Mouse (Mus musculus) left cerebral cortex, postnatal 36 days (tissue): ENCODE measurements at regions not wholly inside any gene's neighbourhood (a gene's known extent, or its start where the extent isn't known, plus 50 kb on each side); places are given as distances from the start of the nearest gene placed in this dataset.

Experiments
- DNase-seq, 2 experiments: peaks; one replicate each; pipeline ENCODE4 v3.0.0; 2021 to 2022; ENCODE audit warnings: low spot score in 2 of 2, mixed read lengths in 1 of 2
- intact Hi-C: fragments of 180-260 bp; cut with DNase I; formaldehyde crosslinking; loops from one replicate; pipeline ENCODE4 v1.15.1; 2025

- intact Hi-C loops, result no loop called here
- DNase-seq, result no peak
Measured at GRCm38 (mm10) chr2:71634471-71634870, 87.9 kb upstream of the Dlx2 start.

GRCm38 (mm10) chr2:71636134-71636533, 89.6 kb upstream of the Dlx2 start:
- DNase-seq, result no peak
- intact Hi-C loops, result no loop called here

DNA sequence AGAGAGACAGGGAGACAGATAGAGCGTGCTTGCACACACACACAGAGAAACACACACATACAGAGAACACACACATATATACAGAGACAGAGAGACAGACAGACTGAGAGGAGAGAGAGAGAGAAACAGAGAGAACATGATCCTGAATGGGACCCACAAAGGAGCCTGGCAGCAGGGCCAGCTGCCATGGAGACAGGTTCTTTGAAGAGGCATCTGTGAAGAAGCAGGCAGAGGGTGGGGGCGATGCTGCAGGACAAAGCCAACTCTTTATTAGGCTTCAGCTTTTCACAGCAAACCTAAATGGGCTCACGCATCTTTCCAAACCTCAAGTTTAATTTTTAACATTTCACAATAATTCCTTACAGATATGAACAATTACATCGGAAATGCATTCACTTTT, 90.0 kb upstream of the Dlx2 start:
- intact Hi-C loops, result no loop called here
- DNase-seq, result no peak

DNA sequence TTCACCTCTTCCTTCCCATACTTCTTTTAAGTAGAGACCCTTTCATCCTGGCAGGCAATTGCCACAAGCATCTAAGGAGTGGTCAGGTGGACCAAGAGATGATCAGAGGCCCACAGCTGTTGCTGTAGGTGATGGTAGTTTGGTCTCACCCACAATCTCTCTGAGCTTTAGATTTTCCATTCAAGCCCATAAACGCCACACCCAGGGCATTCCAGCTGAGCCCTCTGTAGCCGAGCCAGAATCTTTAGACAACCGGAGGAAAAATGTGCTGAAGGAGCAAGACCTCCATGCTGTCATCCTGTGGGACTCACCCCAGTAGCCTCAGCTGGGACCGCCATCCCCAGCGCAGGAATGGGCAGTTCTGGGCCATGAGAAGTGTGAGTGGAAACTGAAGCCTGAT, 93.7 kb upstream of the Dlx2 start:
- no peak for DNase-seq
- intact Hi-C loops, result no loop called here

DNA sequence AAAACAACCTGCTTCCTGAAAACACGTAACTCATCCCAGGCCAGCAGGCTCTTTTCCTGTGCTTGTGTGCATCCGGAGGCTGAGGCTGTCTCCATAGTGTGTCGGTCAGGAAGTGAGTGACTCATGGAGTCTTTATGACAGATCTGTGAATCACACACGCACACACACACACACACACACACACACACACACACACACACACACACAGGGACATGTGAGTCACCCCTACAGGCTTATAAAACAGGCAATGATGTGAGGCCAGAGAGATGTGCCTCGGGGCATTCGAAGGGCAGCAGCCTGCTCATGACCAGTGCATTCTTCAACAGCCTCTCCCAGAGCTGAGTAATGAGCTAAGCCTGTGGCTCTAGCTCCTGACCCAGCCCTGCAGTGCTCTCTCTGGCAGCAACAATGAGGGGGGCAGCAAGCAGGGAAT, 97.5 kb upstream of the Dlx2 start:
- intact Hi-C loops, result no loop called here
- DNase-seq, result no peak

GRCm38 (mm10) chr2:71647914-71648497, 97.4 kb upstream of the Itga6 start:
- intact Hi-C loops, result no loop called here
- DNase-seq, result no peak

GRCm38 (mm10) chr2:71651662-71652061, 93.8 kb upstream of the Itga6 start:
- intact Hi-C loops, result loop anchor here (2.0 kb wide), 1 partner anchor 161 kb away; no protein-coding TSS in a partner anchor
- no peak for DNase-seq

GRCm38 (mm10) chr2:71652261-71652801, 93.1 kb upstream of the Itga6 start:
- intact Hi-C loops, result loop anchor here (2.0 kb wide), 1 partner anchor 160 kb away; no protein-coding TSS in a partner anchor
- DNase-seq, result peak; percentile 57 to 73

- DNase-seq, result no peak
- intact Hi-C loops, result no loop called here
Measured at GRCm38 (mm10) chr2:71654817-71655503, 90.5 kb upstream of the Itga6 start.

DNA sequence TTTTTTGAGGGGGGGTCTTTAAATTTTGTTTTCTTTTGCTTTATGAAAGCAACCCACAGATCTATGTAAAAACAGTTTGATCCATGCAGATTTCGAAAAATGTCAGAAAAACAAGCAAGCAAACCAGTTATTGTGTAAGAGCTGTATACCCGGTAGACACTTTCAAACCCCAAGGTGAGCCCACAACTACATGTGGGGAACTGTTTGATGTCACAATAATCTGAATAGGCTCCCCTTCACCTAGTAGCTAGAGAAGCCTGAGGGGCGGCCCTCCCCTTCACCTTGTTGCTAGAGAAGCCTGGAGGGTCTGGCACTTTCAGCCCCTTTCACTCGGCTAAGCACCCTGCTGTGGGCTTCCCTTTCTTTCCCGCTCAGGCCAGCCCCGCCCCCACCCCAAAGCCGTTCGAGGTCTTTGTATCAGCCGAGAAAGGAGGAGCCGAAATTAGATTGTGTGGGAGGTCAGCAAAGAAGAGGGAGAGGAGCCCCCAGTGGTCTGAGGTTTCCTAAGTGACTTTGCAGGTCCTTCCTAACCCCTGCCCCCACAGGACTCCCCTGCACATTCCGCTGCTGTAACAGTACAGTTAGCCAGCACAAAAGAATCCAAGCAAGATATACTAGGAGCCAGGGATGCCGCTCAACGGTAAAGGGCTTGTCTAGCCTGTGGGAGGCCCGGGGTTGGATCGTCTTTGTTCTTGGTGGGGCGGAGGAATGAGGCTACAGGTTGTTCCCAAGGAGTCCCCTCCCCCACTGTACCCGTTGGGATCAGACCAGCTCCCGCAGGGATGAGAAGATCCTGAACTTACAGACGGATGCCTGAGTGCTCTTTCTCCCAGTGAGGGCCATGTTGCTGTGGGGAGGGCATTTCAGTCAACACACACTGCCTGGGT, 89.7 kb upstream of the Itga6 start:
- intact Hi-C loops, result no loop called here
- DNase-seq, result peak in 1 of 2 experiments; percentile 17

DNA sequence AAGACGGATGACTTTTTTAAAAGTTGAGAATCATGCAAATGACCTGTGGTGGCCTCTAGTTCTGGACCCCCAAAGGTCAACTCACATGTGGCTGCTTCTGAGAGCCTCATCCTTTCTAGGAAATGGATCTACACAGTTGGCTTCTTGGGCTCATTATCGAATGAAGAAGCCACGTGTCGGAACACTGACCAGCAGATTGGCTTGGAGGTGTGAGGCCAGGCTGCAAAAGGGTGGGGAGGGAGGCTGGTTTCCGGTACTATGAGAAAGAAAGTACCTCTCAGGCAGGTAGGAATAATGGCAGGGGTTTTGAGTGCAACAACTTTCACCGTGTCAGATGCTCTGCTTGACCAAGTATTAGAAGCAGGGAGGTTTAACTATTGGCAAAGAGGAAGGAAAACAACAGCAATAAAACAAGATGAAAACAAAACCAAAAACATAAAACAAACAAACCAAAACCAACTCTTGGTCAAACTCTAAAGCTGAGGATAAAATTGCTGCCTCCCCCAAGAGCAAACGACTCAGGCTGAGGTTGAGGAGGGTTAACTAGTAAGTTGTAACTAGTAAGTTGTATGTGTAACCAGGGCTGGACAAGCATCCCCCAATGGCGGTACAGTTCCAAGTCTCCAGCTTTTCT, 88.7 kb upstream of the Itga6 start:
- DNase-seq, result no peak
- intact Hi-C loops, result no loop called here

DNA sequence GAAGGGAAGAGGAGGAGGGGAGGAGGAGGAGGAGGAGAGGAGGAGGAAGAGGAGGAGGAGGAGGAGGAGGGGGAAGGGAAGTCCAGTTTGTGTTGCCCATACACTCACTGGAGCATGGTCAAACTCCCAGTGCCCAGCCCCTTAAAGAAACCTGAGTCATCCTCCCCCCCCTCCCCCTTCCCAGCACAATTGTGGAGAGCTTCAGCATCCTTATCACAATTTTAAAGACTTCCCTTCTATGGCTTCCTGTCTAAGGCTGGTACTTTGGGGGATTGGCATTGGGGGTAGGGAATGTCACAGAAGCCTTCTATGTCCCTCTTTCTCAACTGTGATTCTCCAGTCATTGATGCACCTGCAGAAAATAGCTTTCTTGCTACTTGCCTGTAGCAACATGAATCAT, 84.0 kb upstream of the Itga6 start:
- intact Hi-C loops, result no loop called here
- DNase-seq, result no peak

- no peak for DNase-seq
- intact Hi-C loops, result no loop called here
Measured at GRCm38 (mm10) chr2:71661986-71662385, 83.4 kb upstream of the Itga6 start.

- intact Hi-C loops, result no loop called here
Measured at GRCm38 (mm10) chr2:71663453-71663852, 82.0 kb upstream of the Itga6 start.

GRCm38 (mm10) chr2:71666927-71667326, 78.5 kb upstream of the Itga6 start:
- no peak for DNase-seq
- intact Hi-C loops, result no loop called here

More at GRCm38 (mm10) chr2:71663453-71663852, 82.0 kb upstream of the Itga6 start:
- no peak for DNase-seq

DNA sequence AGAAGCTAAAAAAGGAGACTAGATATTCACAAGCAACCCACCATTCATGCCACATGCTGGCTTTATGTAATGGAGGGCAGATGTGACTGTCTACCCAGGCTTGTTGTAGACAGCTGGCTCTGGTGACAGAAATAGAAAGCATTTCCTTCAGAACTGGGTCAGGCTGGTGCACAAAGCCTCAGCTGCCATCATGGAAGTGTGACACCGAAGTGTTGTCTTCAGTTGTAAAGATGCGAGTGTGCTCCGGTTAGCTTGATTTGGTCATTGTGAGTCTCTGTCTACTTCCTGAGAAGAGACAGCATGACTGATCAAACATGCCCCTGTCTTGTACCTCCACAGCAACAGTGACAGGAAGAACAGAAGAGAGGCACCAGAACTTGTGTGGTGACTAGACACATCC, 77.7 kb upstream of the Itga6 start:
- intact Hi-C loops, result no loop called here
- peak; percentile 49 to 61 for DNase-seq

DNA sequence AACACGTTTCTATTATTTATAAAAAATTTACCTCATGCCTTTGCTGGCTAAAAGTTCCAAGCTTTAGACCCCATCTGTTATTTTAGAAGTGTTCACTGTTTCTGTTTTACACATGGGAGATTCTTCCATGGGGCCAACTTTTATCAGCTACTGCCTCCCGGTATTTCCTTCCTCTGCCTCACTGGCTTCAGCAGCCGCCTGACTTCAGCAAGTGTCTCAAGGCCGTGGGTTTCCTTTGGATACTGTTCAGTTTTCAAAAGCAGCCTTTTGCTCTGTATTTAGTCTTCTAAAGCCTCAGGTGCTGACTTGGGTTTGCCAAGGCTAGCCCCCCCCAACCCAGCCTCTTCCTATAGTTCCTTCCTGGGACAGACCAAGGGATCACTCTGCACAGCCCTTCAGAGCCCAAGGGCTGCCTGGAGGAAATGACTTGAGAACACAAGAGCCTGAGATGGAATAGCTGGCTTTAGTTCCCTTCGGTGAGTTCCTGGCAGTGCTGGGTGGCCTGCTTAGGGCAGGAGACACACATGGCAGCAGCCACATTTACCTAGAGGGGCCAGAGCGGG, 75.1 kb upstream of the Itga6 start:
- intact Hi-C loops, result no loop called here
- DNase-seq, result no peak

DNA sequence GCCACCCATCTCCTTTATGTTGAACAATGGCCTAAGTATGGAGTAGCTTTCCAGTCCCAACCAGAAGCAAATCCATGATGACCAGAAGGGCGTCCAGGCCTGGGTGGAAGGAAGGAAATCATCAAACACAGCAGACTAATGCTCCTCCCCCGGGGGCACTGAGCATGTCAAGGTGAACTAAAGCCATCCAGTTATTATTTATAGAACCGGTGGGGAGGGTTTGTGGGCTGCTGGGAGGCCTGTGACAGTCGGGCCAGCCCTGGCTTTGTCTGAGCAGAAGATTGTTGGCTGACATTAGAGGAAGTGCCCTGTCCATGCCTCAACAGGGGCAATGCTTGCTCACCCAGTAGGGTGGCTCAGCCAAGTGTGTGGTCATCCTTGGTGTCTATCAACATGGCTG, 74.5 kb upstream of the Itga6 start:
- intact Hi-C loops, result no loop called here
- DNase-seq, result no peak

DNA sequence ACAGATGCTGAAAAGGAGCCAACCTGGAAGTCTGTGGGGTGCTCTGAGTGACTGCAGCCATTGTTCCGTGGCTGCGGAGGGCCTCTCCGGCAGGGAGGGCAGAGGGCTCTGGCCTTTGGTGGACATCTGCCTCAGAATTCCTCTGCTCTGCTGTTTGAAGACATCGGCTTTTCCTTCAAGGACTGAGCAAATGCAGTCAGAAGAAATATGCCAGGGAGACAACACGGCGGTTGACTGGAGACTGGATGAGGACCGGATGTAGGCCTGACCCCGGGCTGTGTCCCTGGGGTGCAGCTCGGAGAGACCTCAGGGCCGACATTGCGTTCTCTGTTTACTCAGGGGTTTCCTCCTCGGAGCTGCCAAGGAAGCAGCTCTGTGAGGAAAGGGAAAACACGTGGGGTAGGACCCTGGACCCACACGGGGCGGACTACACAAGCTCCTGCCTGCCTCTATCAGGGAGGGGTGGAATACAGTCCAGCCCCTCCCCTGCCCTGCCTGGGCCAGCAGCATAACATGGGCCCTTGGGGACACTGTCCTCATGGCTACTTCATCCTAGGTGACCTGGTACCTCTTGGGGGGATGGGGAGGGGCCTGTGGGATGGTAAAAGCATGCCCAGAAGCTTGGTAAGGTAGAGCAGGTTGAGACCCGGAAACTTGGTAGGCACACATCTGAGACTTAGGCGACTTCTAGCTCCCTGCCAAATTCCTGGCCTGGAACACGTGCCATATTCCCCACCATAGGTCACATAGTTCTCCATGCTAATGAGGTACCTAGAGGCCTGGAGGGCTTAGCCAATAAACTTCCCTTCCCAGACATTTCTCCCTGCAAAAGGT, 72.1 kb upstream of the Itga6 start:
- DNase-seq, result no peak
- intact Hi-C loops, result no loop called here
